Mouse (Mus musculus) bone marrow macrophage, adult 2 months (primary cell): ENCODE results near the gene Map4k5. TPM values are rescaled to one million over a fixed set of nuclear protein-coding genes. Genes with fewer than 3 reads are reported as not detected.

Experiments
- H3K27ac ChIP-seq: 2 replicates; pipeline ENCODE4 v1.5.1; 2012; ENCODE audit warnings: low read depth, low read length; ENCODE audit not compliant: insufficient read depth
- H3K4me1 ChIP-seq: 2 replicates; pipeline ENCODE4 v1.6.1; 2012; ENCODE audit warnings: low read length; ENCODE audit not compliant: control insufficient read depth, insufficient read depth
- H3K4me3 ChIP-seq: 2 replicates; pipeline ENCODE4 v1.5.1; 2012; ENCODE audit warnings: mild to moderate bottlenecking, low read length, moderate library complexity; ENCODE audit not compliant: insufficient read depth
- CTCF ChIP-seq: IDR thresholded peaks from 2 replicates; pipeline ENCODE4 v1.5.1; 2012; ENCODE audit warnings: low read depth, mild to moderate bottlenecking, low read length, moderate library complexity
- POLR2A ChIP-seq: IDR thresholded peaks from 2 replicates; pipeline ENCODE4 v1.6.1; 2012; ENCODE audit warnings: mild to moderate bottlenecking, low read depth, low read length, borderline replicate concordance
- polyA plus RNA-seq: library from polyadenylated mRNA; stranded (reverse); fragments of >200 nt; gene quantifications from 2 replicates; pipeline ENCODE4 v1.2.4, GENCODE M21; 2012; ENCODE audit not compliant: missing spikeins, insufficient read depth, insufficient read length

Map4k5 gene
- polyA plus RNA-seq, 1 experiment = 8.2 TPM

DNA sequence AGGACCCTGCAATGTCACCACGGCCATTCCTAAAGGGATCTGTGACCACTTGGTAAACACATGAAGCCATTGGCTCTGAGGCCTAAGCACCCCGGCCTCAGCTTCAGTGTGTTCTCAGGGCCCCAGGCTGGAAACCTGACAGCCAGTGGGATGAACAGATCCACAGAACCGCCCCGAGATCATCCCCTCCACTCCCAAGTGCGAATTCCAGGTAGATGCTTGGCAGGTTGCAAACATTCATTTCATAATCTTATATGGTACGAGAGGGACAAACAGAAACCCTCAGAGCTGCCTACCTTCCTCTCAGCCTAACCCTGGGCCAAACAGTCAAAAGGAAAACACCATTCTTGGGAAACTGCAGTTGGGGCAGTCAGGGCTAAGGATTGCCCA lies 115.7 kb downstream of the Map4k5 start:
- Histone ChIP-seq H3K4me1 (no peaks in the 10 kb centered on the region), H3K4me3 (no peak overlapping the region), H3K27ac (no peak overlapping the region)
- TF ChIP-seq POLR2A = no peak
- TF ChIP-seq CTCF = no peak

DNA sequence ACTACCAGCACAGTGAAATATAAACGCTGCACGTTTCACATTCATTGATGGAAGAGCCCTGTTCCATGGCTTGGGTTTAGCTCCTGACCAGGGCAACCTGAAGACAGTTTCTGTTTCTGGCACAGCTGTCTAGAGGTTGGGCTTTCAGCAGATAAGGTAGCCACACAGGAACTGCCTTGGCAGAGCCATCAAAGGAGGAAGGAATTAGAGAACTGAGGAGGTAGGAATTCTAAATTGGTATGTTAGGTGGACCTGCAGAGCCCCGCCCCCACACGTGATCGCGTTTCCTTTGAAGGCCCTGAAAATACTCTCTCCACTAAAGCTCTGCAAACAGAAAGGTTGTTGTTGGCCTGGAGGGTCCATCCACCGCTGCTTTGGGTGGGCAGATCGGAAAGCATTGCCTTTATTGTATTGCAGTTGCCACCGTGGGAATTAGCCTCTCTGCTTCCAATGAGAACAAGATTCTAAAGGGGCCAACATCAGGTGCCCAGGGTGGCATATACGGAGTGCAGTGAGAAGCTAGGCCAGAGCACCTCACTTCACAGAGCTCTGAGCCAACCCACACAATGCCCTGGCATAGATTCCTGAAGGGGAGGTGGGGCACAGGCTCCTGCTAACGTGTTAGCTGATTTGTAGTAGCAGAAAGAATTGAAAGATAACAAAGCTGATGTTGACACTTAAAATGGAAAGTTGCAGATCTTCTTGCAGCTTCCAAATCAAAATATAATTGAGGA lies 116.2 kb downstream of the Map4k5 start:
- no peak overlapping the region for H3K4me3 ChIP-seq
- H3K4me1 ChIP-seq = no peaks in the 10 kb centered on the region
- H3K27ac ChIP-seq = no peak overlapping the region
- TF ChIP-seq CTCF = no peak
- TF ChIP-seq POLR2A = no peak

DNA sequence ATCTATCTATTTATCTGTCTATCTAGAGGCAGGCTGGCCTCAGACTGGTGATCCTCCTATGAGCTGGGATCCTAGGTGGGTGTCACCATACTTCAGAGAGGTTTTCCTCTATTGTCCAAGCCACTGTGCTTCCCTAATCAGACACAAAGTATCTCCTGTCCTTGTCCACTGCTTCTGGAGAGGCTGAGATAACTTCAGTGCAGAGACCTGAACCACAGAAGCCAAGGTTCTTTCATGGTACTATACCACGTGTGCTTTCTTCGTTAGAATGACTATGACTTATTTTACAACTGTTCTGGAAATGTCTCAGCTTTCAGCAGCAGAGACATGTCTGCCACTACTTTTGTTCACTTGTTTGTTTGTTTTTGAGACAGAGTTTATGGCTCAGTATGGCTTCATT lies 124.2 kb downstream of the Map4k5 start:
- Histone ChIP-seq H3K27ac (no peak overlapping the region), H3K4me3 (no peak overlapping the region), H3K4me1 (0 out of 2 replicates have a peak, but pooled peaks cover 2% of the 10 kb centered on the region)
- TF ChIP-seq POLR2A (no peak), CTCF (no peak)

DNA sequence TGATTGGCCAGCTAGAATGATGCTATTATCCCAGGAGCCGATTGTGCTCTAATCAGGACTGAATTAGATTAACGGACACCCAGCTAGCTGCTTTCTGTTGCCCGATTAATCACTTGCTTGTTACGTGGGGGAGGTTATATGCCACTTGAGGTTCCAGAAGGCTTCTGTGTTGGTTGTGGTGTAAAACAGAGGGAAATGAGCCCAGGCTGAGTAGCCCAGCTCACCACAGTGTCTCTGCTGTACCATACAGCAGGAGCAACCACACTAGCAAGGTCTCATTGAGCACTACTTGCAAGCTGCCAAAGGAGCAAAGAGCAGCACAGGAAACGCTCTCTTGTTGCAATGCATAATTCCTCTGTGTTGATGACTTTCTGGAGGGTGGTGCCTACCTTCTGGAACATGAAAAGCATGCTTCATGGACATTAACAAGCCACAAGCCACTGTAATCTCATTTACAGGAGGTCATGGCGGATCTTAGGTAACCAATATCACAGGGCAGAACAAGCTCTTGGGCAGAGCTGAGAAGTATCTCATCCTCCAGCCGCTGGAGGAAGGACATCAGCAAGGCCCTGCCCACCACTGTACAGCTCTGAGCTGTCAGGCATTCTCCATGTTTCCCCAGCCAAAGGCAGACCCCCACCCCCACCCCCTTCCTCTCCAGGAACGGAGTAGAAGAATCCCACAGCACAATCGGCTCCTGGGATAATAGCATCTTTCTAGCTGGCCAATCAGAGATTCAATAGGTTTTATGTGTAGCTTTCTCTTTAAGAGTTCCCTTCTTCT lies 125.3 kb downstream of the Map4k5 start:
- H3K27ac ChIP-seq = no peak overlapping the region
- no peak overlapping the region for H3K4me3 ChIP-seq
- no peak for TF ChIP-seq CTCF
- TF ChIP-seq POLR2A = no peak
- 0 out of 2 replicates have a peak, but pooled peaks cover 2% of the 10 kb centered on the region for H3K4me1 ChIP-seq

- no peak for TF ChIP-seq POLR2A
- Histone ChIP-seq H3K4me1 (0 out of 2 replicates have a peak, but pooled peaks cover 2% of the 10 kb centered on the region), H3K4me3 (no peak overlapping the region), H3K27ac (no peak overlapping the region)
Observed at GRCm38 (mm10) chr12:69766185-69766904, 126.7 kb downstream of the Map4k5 start.

DNA sequence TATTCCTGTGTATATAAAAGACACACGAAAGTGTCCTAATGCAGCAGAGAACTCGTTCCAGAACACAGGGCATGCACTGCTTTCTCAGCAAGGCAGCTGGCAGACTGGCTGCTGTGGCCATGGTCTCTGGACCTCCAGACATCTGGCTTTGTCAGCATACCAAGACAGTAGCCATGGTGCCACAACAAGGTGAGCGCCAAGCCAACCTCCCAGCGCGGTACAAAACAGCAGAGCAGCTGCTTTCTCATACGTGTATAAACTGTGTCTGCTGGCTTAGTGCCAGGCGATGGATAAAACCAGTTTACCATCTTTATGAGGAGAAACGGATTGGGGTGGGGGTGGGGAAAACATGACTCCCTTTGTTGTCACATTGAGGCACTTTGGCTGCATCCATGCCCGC lies 127.5 kb downstream of the Map4k5 start:
- H3K4me3 ChIP-seq = no peak overlapping the region
- no peak overlapping the region for H3K27ac ChIP-seq
- H3K4me1 ChIP-seq = 0 out of 2 replicates have a peak, but pooled peaks cover 2% of the 10 kb centered on the region
- TF ChIP-seq POLR2A = no peak
- no peak for TF ChIP-seq CTCF

DNA sequence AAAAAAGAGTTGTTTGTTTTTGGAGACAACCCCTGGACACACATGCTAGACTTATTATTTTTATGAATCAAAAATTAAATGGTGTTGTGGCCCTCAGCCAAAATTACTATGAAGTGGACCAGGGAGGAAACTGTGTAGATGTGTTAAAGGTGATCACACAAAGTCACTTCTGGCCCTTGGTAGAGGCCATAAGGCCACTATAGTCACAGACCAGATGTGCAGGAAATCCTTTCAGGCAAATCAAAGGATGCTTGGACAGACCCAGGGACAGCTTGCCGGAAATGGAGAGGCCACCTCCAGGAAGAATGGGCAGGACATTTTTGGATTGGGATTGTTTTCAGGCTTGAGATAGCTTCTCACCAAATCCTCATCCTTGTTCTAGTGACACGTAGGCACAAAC lies 131.4 kb downstream of the Map4k5 start:
- TF ChIP-seq POLR2A (no peak), CTCF (no peak)
- Histone ChIP-seq H3K27ac (no peak overlapping the region), H3K4me3 (no peak overlapping the region), H3K4me1 (peaks cover 5% of the 10 kb centered on the region; the same call in 1 of the 2 replicates)

DNA sequence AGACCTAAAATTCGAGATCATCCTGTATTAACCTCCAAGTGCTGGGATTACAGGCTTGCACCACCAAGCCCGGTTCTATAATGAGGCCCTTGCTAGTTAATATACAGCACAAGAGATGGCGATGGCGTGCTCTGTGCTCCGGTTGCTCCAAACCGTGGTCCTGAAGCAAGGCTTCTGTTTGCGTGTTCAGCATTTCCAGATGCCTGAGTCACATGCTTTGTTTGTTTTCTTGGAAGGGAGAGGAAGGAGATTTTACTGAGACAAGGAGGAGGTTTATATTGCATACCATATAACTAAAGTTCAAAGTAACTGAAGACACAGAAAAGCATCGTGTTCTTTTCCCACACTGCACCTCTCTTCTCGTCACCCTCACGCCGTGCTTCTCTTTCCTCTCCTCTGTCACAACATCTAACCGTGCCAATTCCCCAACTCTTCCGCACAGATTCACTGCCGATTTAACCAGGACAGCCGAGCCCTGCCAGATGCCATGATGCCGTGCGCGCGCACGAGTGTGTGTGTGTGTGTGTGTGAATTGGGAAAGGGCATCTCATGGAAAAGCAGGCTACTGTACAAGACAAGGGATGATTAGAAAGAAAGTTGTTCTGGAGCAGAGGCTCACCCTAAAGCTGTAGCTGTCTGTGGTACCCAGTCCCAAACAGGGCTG lies 132.1 kb downstream of the Map4k5 start:
- no peak for TF ChIP-seq CTCF
- TF ChIP-seq POLR2A = no peak
- Histone ChIP-seq H3K4me1 (peaks cover 2% of the 10 kb centered on the region; the same call in 1 of the 2 replicates), H3K27ac (no peak overlapping the region)

GRCm38 (mm10) chr12:69760014-69760413 lies 133.0 kb downstream of the Map4k5 start:
- peaks cover 2% of the 10 kb centered on the region; the same call in 1 of the 2 replicates for H3K4me1 ChIP-seq
- H3K4me3 ChIP-seq = no peak overlapping the region
- TF ChIP-seq POLR2A (no peak), CTCF (no peak)
- no peak overlapping the region for H3K27ac ChIP-seq

More for the DNA sequence above, 132.1 kb downstream of the Map4k5 start:
- H3K4me3 ChIP-seq = no peak overlapping the region
